Mouse (Mus musculus): ENCODE data around the gene B4galt2. TPM values are rescaled to one million over a fixed set of nuclear protein-coding genes. Genes with fewer than 3 reads are reported as not detected.

Gene B4galt2
- total and polyA plus RNA-seq, 2 experiments from 2014 or later = 77.0 to 304 TPM

DNA sequence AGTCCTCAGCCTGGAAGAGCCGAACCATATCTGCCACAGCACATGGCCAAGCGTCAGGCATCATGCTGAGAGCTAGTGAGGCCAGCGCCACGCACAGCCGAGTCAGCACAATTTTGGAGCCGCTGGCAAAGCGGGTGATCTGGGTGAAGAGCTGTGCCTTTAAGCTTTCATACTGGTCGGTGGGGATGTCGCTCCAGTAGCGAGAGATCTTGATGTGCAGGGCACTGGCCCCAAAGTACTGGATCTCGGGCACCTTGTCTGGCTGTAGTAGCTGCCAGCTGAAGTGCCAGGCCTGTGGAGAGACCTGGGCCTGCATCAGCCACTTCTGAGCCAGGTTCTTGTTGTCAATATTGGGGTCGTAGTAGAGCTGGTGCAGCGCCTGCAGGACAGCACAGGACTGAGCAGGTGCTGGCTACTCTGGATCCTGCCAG is 28.9 kb upstream of the B4galt2 start:
- 70% methylated on average over 13 of the region's 13 CpGs for WGBS
- Histone ChIP-seq H3K27me3 (ENCODE audit: insufficient read depth, low read length) (no peaks in the 10 kb centered on the region), H3K9ac (replicated peaks; ENCODE audit: low read length) (peak overlapping the region; percentile 81; the same call in 1 of the 2 replicates), H3K4me3 (ENCODE audit: low read length) (no peak overlapping the region), H3K4me2 (ENCODE audit: low read depth, low read length) (peak overlapping the region; percentile 100; the same call in 1 of the 2 replicates), H3K4me1 (ENCODE audit: insufficient read depth, low read length) (peaks cover 52% of the 10 kb centered on the region), H3K9me3 (ENCODE audit: low read length) (no peaks in the 10 kb centered on the region), H3K36me3 (ENCODE audit: insufficient read depth, low read length) (no peaks in the 10 kb centered on the region; the same call in 1 of the 2 replicates), H3K27ac (no peak overlapping the region)
- no peak for TF ChIP-seq CTCF (IDR thresholded peaks at IDR 0.05; ENCODE audit: low read depth)
- DNase-seq (ENCODE audit: low spot score) (no peak), ATAC-seq (no peak)

- peak; percentile 85 for ATAC-seq
- Histone ChIP-seq H3K27me3 (ENCODE audit: insufficient read depth, low read length) (no peaks in the 10 kb centered on the region), H3K9me3 (ENCODE audit: low read length) (no peaks in the 10 kb centered on the region), H3K4me1 (ENCODE audit: insufficient read depth, low read length) (peaks cover 46% of the 10 kb centered on the region), H3K27ac (peak overlapping the region; percentile 68; the same call in 1 of the 2 replicates), H3K9ac (replicated peaks; ENCODE audit: low read length) (peak overlapping the region; percentile 39; the same call in 1 of the 2 replicates), H3K36me3 (ENCODE audit: insufficient read depth, low read length) (peaks cover 4% of the 10 kb centered on the region), H3K4me2 (ENCODE audit: low read depth, low read length) (peak overlapping the region; percentile 47), H3K4me3 (ENCODE audit: low read length) (peak overlapping the region; percentile 9; the same call in 1 of the 2 replicates)
- peak; percentile 83 for DNase-seq (ENCODE audit: low spot score)
- TF ChIP-seq CTCF (IDR thresholded peaks at IDR 0.05; ENCODE audit: low read depth) = no peak
- 29% methylated on average over 8 of the region's 8 CpGs for WGBS
These were observed 25.7 kb upstream of the B4galt2 start for GRCm38 (mm10) chr4:117908834-117909453.

DNA sequence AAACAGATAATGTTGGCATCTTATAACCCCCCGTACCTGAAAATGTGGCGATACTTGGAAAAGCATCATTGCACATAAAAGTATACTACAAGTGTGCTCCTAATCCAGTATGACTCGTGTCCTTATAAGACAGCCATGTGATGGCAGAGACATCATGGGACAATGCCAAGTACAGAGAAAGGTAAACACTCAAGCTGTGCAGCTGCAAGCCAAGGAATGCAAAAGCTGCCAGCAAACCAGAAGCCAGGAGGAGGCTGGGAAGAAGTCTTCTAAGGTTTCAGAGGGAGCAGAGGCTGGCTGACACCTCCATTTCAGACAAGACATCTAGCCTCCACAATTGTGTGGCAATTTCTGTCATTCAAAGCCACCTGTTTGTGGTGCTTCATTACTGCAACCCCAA is 22.9 kb upstream of the B4galt2 start:
- TF ChIP-seq CTCF (IDR thresholded peaks at IDR 0.05; ENCODE audit: low read depth) = no peak
- no peak overlapping the region for H3K4me3 ChIP-seq (ENCODE audit: low read length)
- H3K36me3 ChIP-seq (ENCODE audit: insufficient read depth, low read length) = peaks cover 29% of the 10 kb centered on the region
- no peak overlapping the region for H3K4me2 ChIP-seq (ENCODE audit: low read depth, low read length)
- no peaks in the 10 kb centered on the region for H3K9me3 ChIP-seq (ENCODE audit: low read length)
- H3K27ac ChIP-seq = no peak overlapping the region
- 78% methylated on average over 3 of the region's 3 CpGs for WGBS
- peaks cover 23% of the 10 kb centered on the region for H3K4me1 ChIP-seq (ENCODE audit: insufficient read depth, low read length)
- no peak overlapping the region for H3K9ac ChIP-seq (replicated peaks; ENCODE audit: low read length)
- DNase-seq (ENCODE audit: low spot score) (no peak), ATAC-seq (no peak)
- no peaks in the 10 kb centered on the region for H3K27me3 ChIP-seq (ENCODE audit: insufficient read depth, low read length)

GRCm38 (mm10) chr4:117904761-117905160 is 21.5 kb upstream of the B4galt2 start:
- no peak for ATAC-seq
- no peak overlapping the region for H3K9ac ChIP-seq (replicated peaks; ENCODE audit: low read length)
- H3K27ac ChIP-seq = no peak overlapping the region
- 88% methylated on average over 8 of the region's 8 CpGs for WGBS
- H3K4me2 ChIP-seq (ENCODE audit: low read depth, low read length) = no peak overlapping the region
- no peaks in the 10 kb centered on the region for H3K27me3 ChIP-seq (ENCODE audit: insufficient read depth, low read length)
- H3K4me3 ChIP-seq (ENCODE audit: low read length) = no peak overlapping the region
- H3K9me3 ChIP-seq (ENCODE audit: low read length) = no peaks in the 10 kb centered on the region
- peaks cover 17% of the 10 kb centered on the region for H3K4me1 ChIP-seq (ENCODE audit: insufficient read depth, low read length)
- no peak for DNase-seq (ENCODE audit: low spot score)
- TF ChIP-seq CTCF (IDR thresholded peaks at IDR 0.05; ENCODE audit: low read depth) = no peak
- peaks cover 43% of the 10 kb centered on the region for H3K36me3 ChIP-seq (ENCODE audit: insufficient read depth, low read length)

GRCm38 (mm10) chr4:117904094-117904493 is 20.8 kb upstream of the B4galt2 start:
- peaks cover 14% of the 10 kb centered on the region for H3K4me1 ChIP-seq (ENCODE audit: insufficient read depth, low read length)
- H3K27ac ChIP-seq = no peak overlapping the region
- no peak overlapping the region for H3K9ac ChIP-seq (replicated peaks; ENCODE audit: low read length)
- no peaks in the 10 kb centered on the region for H3K27me3 ChIP-seq (ENCODE audit: insufficient read depth, low read length)
- H3K4me3 ChIP-seq (ENCODE audit: low read length) = no peak overlapping the region
- DNase-seq (ENCODE audit: low spot score) = no peak
- 75% methylated on average over 10 of the region's 10 CpGs for WGBS
- TF ChIP-seq CTCF (IDR thresholded peaks at IDR 0.05; ENCODE audit: low read depth) = no peak
- no peak overlapping the region for H3K4me2 ChIP-seq (ENCODE audit: low read depth, low read length)
- H3K36me3 ChIP-seq (ENCODE audit: insufficient read depth, low read length) = peaks cover 50% of the 10 kb centered on the region
- no peak for ATAC-seq
- H3K9me3 ChIP-seq (ENCODE audit: low read length) = no peaks in the 10 kb centered on the region

GRCm38 (mm10) chr4:117898111-117898510 is 14.8 kb upstream of the B4galt2 start:
- no peak for ATAC-seq
- Histone ChIP-seq H3K4me3 (ENCODE audit: low read length) (no peak overlapping the region), H3K4me2 (ENCODE audit: low read depth, low read length) (no peak overlapping the region), H3K9ac (replicated peaks; ENCODE audit: low read length) (no peak overlapping the region), H3K27me3 (ENCODE audit: insufficient read depth, low read length) (no peaks in the 10 kb centered on the region), H3K27ac (no peak overlapping the region), H3K36me3 (ENCODE audit: insufficient read depth, low read length) (peaks cover 71% of the 10 kb centered on the region), H3K4me1 (ENCODE audit: insufficient read depth, low read length) (no peaks in the 10 kb centered on the region), H3K9me3 (ENCODE audit: low read length) (no peaks in the 10 kb centered on the region)
- no peak for DNase-seq (ENCODE audit: low spot score)
- WGBS = 81% methylated on average over 3 of the region's 3 CpGs
- no peak for TF ChIP-seq CTCF (IDR thresholded peaks at IDR 0.05; ENCODE audit: low read depth)

- 79% methylated on average over 6 of the region's 6 CpGs for WGBS
- no peak overlapping the region; the same call in 1 of the 2 replicates for H3K27ac ChIP-seq
- peaks cover 52% of the 10 kb centered on the region for H3K36me3 ChIP-seq (ENCODE audit: insufficient read depth, low read length)
- 0 out of 2 replicates have a peak, but pooled peaks cover 2% of the 10 kb centered on the region for H3K4me1 ChIP-seq (ENCODE audit: insufficient read depth, low read length)
- no peaks in the 10 kb centered on the region for H3K27me3 ChIP-seq (ENCODE audit: insufficient read depth, low read length)
- H3K9me3 ChIP-seq (ENCODE audit: low read length) = no peaks in the 10 kb centered on the region
- no peak for TF ChIP-seq CTCF (IDR thresholded peaks at IDR 0.05; ENCODE audit: low read depth)
- H3K4me2 ChIP-seq (ENCODE audit: low read depth, low read length) = no peak overlapping the region
- H3K4me3 ChIP-seq (ENCODE audit: low read length) = no peak overlapping the region
- no peak overlapping the region for H3K9ac ChIP-seq (replicated peaks; ENCODE audit: low read length)
- ATAC-seq (no peak), DNase-seq (ENCODE audit: low spot score) (no peak)
These were observed 12.7 kb upstream of the B4galt2 start for GRCm38 (mm10) chr4:117896031-117896430.

Measured in hindbrain, postnatal 0 days (tissue).